Mouse (Mus musculus): Measurements from ENCODE around the gene Atxn7l2. TPM values are rescaled to one million over a fixed set of nuclear protein-coding genes. Genes with fewer than 3 reads are reported as not detected.

The Atxn7l2 gene
- total RNA-seq, 2 experiments from 2014 or later: 24.0 to 24.2 TPM

GRCm38 (mm10) chr3:108185460-108186097, 25.2 kb downstream of the Atxn7l2 start:
- intact Hi-C loops (cut with DNase I): no loop called here
- no peak for DNase-seq (ENCODE audit: low spot score in 2 of 2)

GRCm38 (mm10) chr3:108184742-108185141, 26.0 kb downstream of the Atxn7l2 start:
- intact Hi-C loops (cut with DNase I): no loop called here
- DNase-seq (ENCODE audit: low spot score in 2 of 2): no peak

DNA sequence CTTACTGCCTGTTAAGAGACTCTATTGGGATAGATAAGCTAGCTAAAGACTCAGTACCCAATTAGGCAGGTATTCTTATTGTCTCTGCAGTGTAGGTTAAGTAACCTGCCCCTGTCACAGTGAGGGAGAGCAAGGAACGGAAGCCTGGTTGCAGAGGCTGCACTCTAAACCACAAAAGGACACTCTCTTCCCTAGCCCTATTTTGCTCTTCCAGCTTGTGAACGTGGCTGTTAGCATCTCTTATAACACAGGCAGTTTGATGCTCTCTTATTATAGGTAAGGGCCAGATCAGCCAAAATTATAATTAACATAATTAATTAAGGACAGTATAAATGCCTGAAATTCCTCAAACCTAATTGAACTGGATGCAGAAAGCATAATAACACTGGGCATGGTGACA, 30.2 kb downstream of the Atxn7l2 start:
- no peak for DNase-seq (ENCODE audit: low spot score in 2 of 2)
- intact Hi-C loops (cut with DNase I): no loop called here

DNA sequence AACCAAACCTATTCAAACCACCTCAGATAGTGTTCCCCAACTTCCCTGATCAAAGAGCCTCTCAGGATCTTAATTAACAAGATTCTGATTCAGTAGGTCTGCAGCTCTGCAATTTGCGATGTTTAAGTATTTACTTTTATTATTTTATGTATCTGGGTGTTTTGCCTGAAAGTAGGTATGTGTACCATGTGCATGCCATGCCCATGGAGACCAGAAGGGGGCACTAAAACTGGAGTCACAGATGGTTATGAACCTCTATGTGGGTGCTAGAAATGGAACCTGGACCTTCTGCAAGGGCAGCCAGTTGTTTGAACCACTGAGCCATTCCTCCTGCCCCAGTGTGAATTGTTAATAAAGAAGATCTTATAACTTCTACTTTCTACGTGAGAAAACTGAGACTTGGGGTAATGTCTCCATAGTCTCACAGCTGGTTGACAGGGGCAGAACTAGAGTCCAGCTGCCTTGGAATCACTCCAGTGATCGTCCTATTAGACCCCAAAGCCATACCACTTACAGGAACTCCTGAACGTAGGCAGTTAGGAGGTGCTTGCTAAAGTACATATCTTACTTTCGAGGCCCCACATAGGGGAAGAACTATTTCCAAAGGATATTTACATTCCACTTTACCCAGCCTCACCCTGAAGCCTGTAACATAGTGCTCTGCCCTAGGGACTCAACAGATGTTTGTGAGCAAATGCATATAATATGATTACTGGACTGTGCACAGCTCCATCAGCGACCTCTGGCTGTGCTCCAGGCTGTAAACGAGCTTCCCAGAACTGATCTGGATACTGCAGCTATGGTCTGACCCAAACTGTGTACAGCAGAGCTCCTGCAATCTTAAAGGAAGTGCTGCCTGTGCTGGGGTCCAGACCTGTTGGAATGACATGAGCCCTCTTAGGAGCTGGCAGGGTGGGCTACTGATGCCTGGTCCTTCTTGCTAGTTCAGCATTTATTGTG, 31.7 kb downstream of the Atxn7l2 start:
- intact Hi-C loops (cut with DNase I): no loop called here

DNA sequence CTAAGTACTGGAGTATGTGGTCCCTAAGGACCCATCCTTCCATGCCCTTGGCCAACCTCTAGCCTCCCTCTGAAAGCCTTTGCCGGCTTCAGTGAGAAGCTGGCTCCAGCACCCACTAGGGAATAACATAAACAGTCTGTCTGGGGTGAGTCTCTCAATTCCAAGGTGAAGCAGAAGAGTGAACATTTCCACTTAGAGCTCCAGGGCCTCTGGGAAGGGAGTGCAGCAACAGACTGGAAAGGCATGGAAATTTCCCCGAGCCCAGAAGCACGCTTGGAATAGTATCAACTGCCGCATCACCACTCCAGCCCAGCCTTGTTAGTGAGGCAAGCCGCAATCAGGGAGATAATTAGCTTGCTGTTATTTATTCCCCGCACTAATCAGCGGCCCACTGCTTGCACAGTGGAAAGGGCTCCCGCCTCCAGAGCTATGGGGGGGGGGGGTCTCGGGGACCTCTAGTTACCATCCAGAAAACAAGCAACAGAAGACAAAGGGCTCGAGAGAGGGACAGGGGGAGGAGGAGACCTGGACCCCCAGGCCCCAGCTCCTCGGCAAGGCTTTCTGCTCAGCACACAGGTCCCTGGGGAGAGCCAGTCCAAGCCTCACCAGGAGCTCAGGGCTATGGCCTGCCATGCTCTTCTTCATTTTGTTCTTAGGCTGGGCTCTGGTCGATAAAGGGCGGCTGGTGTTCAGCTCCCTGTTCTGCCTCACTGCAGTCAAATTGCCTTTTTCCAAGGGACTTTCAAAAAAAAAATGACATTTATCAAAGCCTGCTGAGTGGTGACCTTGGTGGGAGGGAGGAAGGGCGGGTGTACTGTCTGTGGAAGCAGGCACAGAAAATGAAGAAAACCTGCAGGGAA, 35.8 kb downstream of the Atxn7l2 start:
- DNase-seq (ENCODE audit: low spot score in 2 of 2): peak; percentile 70 to 91
- intact Hi-C loops (cut with DNase I): no loop called here

More for the DNA sequence above, 31.7 kb downstream of the Atxn7l2 start:
- DNase-seq (ENCODE audit: low spot score in 2 of 2): no peak

DNA sequence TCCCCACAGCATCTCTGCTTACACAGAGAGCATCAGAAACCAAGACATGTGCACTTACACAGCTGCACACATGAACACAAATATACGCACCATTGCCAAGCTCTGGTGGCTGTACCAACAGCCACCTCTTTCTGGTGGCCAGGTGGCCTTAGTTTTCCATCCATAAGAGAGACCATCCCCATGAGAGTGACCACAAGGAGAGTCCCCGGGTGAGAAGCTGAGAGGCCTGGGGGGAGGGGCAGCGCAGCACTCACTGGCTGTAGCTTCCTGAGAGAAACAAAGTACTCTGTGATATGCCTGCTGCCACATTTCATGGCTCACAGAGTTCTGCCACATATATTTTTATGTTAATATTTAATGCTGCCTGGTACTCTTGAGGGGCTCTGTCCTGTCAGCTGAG, 41.5 kb downstream of the Atxn7l2 start:
- intact Hi-C loops (cut with DNase I): no loop called here
- no peak for DNase-seq (ENCODE audit: low spot score in 2 of 2)

DNA sequence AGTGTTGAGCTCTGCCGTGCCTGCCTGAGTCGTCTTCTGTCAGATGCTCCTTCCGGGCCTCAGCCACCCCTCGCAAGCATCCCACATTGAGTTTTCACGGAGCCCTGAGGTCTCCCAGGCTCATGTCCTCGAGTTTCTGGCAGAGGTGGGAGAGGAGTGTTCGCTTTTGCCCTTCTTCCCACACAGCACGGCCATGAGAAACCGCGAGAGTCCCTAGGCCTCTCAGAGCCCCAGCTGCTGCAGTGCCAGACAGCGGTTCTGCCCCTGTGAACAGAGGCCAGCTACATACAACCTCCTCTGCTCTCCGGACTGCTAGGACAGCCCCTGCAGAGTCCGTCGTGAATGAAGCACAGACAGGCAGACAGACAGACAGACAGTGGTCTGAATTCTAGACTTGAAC, 43.2 kb downstream of the Atxn7l2 start:
- DNase-seq (ENCODE audit: low spot score in 2 of 2): no peak
- intact Hi-C loops (cut with DNase I): no loop called here

- peak in 1 of 2 experiments; percentile 70 for DNase-seq (ENCODE audit: low spot score in 2 of 2)
- intact Hi-C loops (cut with DNase I): no loop called here
Measured at GRCm38 (mm10) chr3:108166486-108167211, 44.1 kb downstream of the Atxn7l2 start.

DNA sequence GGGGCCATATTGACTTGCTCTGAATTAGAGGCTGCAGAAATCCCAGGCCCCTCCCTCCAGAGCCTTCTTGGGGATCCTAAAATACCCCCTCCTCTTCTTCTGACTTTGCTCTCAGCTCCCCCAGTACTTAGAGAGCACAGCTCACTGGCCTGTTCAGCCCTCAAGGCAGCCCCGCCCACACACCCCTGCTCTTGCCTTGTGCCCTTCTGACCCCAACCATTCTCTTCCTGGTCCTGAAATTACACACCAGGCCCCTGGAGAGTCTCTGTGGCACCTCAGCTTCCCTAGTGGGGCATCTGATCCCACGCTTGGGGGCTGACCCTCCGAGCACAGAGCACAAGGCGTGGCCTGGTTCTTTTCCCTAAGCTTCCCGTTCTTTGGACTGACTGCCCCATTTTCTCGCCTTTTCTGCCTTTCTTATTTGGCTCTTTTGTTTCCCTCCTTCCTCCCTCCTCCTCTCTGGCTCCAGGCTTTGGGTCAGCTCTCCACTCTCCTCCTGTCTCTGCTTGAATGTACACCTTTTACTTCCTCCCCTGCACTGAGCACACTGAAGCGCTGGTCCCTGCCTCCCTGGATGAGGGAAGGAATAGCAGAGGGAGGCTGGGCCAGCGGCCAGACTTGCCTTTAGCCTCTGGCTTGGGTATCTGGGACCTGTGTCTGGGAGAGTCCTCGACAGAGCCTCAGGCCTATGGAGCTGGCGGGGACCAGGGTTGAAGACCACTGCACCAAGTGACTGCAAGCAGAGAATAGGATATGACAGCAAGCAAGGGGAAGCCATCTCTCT, 45.0 kb downstream of the Atxn7l2 start:
- intact Hi-C loops (cut with DNase I): loop anchor here (2.0 kb wide), 1 partner anchor 39 kb away; no protein-coding TSS in a partner anchor
- no peak for DNase-seq (ENCODE audit: low spot score in 2 of 2)

DNA sequence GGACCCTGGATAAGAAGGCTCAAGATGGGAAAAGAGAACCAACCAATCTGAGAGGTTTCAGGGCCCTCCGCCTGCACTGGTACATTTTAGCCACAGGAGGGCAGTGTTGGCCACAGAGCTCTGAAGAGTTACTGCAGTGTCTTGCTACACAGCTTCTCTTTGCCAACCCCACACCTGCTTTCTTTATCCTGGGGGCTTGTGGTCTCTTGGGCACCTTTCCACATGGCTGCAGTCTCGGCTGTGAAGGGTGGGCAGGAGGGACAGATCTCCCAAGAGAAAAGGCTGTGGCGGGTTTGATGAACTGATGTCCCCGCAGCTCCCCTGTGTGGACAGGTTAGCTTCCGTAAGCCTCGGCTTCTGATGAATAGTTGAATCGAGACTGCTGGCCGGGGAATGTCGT, 45.9 kb downstream of the Atxn7l2 start:
- DNase-seq (ENCODE audit: low spot score in 2 of 2): peak; percentile 85 to 93
- intact Hi-C loops (cut with DNase I): loop anchor here (2.0 to 5.0 kb wide), 3 partner anchors 40 to 107 kb away; partner anchors contain the start of gene Psma5

DNA sequence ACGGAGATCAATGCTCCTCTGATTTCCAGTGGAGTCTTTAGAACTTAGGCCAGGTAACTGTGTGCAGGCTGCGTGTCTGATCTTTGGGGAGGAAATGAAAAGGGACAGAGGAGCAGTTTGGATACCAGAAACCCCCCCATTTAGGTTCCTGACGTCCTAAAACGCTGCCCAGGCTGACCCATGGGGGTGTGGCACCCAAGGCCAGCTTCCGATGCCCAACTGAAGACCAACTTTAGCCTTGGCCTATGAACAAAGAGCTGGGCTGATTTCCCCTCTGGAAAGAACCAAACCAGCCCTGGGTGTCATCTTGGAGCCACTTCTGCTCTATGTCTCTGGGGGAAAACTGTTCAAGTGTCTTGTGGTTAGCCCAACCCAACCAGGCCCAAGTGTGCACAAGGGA, 46.6 kb downstream of the Atxn7l2 start:
- DNase-seq (ENCODE audit: low spot score in 2 of 2): no peak
- intact Hi-C loops (cut with DNase I): loop anchor here (2.0 to 5.0 kb wide), 3 partner anchors 41 to 108 kb away; partner anchors contain the start of gene Psma5

DNA sequence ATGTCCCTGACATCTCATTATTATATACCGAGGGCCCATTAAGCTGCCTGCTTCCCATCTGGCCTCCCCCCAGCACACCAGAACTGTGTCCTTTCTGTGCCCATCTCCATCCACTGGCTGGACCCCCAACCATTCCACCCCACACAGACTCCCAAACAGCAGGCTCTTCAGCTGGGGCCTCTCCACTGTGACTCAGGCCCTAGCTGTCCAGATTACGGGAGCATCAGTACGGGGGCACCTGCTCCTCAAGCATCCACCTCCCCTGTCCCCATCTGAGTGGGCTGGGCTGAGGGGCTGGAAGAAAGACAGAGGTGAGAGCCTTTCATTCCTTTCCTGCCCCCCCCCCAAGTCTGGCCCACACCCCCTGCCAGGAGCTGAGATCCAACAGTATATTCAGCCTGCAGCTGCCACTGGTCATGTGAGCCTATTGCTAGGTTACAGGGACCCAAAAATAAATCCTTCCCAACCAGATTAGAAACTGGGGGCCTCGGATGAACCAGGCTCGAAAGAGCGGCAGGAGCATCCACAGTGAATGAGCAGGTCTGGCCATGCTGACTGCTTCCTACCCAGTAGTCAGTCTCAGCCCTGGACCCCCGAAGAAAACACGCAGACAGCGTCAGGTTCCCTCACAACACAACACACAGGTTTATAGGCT, 52.2 kb downstream of the Atxn7l2 start:
- peak; percentile 73 to 93 for DNase-seq (ENCODE audit: low spot score in 2 of 2)
- intact Hi-C loops (cut with DNase I): no loop called here

DNA sequence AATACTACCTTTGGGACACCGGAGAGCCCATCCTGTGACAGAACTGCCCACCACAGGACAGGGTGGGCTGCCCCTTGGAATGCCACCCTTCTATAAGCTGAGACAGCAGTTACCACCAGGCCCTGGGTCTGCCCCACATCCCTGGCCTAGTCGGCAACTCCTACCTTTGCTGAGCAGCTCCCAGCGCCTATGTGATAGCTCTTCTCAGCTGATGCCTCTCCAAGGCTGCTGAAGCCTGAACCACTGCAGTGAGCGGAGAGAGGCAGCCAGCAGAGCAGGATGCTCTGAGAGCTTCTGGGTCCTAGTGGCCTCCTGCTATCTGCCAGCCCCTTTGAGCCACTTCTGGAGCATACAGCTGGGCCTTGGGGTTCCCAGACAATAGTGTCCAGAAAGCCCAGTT, 56.1 kb downstream of the Atxn7l2 start, which contains the start of gene Gpr61:
TSS of gene Gpr61 (minus strand) at position 227 of the 400 bp plus-strand sequence.
- intact Hi-C loops (cut with DNase I): no loop called here
- peak; percentile 77 to 90 for DNase-seq (ENCODE audit: low spot score in 2 of 2)

GRCm38 (mm10) chr3:108152290-108152689, 58.4 kb downstream of the Atxn7l2 start:
- intact Hi-C loops (cut with DNase I): no loop called here
- no peak for DNase-seq (ENCODE audit: low spot score in 2 of 2)
